In genomic region chr5:112206543-112207255, GRCm38 (mm10) we compare ENCODE assay signal across 12 mouse cellular contexts. TPM values are rescaled to one million over a fixed set of nuclear protein-coding genes. Genes with fewer than 3 reads are reported as not detected.
DNase-seq lines count a peak whose midpoint lies in the region; ATAC-seq and TF ChIP-seq lines count a peak whose summit lies in the region.
"Had no signal": no experiment of that assay in that cellular context is flagged by ENCODE, and none has a peak within 500 bp of the region (broad histone marks: within the 10 kb centered on the region; RNA-seq: fewer than 3 reads in every experiment).

No protein-coding gene starts in this region.

- H3K27ac ChIP-seq in lung, embryonic 14.5 days (ENCODE audit: low read depth): no peak overlapping the region
- H3K27ac ChIP-seq in intestine, embryonic 14.5 days (ENCODE audit: low read depth): no peak overlapping the region

- DNase-seq in lung, embryonic 14.5 days: peak; percentile 9
- DNase-seq in lung, postnatal 10 days: no peak
- peak; percentile 62 for DNase-seq in ES-CJ7 (ENCODE audit: low read depth, low spot score)
- DNase-seq in ZHBTc4 (ENCODE audit: low read depth, low spot score): peak; percentile 53
- DNase-seq in intestine, embryonic 14.5 days (ENCODE audit: low spot score): no peak
- no peak for DNase-seq in embryo, embryonic 10.5 days (ENCODE audit: low spot score)
- DNase-seq in B cell, adult 2 months: no peak
- DNase-seq: cerebellum, postnatal 36 days; left cerebral cortex, postnatal 4 days; lung, adult 2 months; right cerebral cortex, adult 18-20 months had no signal

- peak; percentile 28; the same call in 1 of the 2 replicates for ATAC-seq in lung, embryonic 14.5 days (ENCODE audit: insufficient read depth)
- ATAC-seq in intestine, embryonic 14.5 days (replicated peaks; ENCODE audit: low FRiP score, low TSS enrichment, low read depth): no peak

- no peaks in the 10 kb centered on the region for H3K27me3 ChIP-seq in lung, embryonic 14.5 days (ENCODE audit: insufficient read depth, low read length)
- no peaks in the 10 kb centered on the region for H3K27me3 ChIP-seq in intestine, embryonic 14.5 days (replicated peaks; ENCODE audit: control insufficient read depth, insufficient read depth, low read length)

- WGBS in lung, embryonic 14.5 days: 20% methylated on average over 16 of the region's 16 CpGs
- 18% methylated on average over 16 of the region's 16 CpGs for WGBS in intestine, embryonic 14.5 days

- H3K9me3 ChIP-seq in lung, embryonic 14.5 days (ENCODE audit: low read depth, low read length): no peaks in the 10 kb centered on the region
- H3K9me3 ChIP-seq in intestine, embryonic 14.5 days (ENCODE audit: control insufficient read depth, low read length): no peaks in the 10 kb centered on the region

- no peak overlapping the region for H3K4me3 ChIP-seq in lung, embryonic 14.5 days (ENCODE audit: low read depth, low read length)
- H3K4me3 ChIP-seq in intestine, embryonic 14.5 days (ENCODE audit: low read depth, low read length): no peak overlapping the region
- H3K4me3 ChIP-seq: myocyte had no signal

- no peaks in the 10 kb centered on the region for H3K4me1 ChIP-seq in lung, embryonic 14.5 days (ENCODE audit: insufficient read depth)
- peaks cover 6% of the 10 kb centered on the region; the same call in 1 of the 2 replicates for H3K4me1 ChIP-seq in intestine, embryonic 14.5 days (replicated peaks; ENCODE audit: control insufficient read depth, insufficient read depth, low read length)

- H3K36me3 ChIP-seq in lung, embryonic 14.5 days (ENCODE audit: insufficient read depth): no peaks in the 10 kb centered on the region
- no peaks in the 10 kb centered on the region for H3K36me3 ChIP-seq in intestine, embryonic 14.5 days (ENCODE audit: control insufficient read depth, insufficient read depth, low read length)

- peak overlapping the region; percentile 31; the same call in 1 of the 2 replicates for H3K4me2 ChIP-seq in lung, embryonic 14.5 days
- peak overlapping the region; percentile 29; the same call in 1 of the 2 replicates for H3K4me2 ChIP-seq in intestine, embryonic 14.5 days (ENCODE audit: low read length)

- TF ChIP-seq CTCF in lung, embryonic 14.5 days (IDR thresholded peaks at IDR 0.05; ENCODE audit: low read depth): no peak

- H3K9ac ChIP-seq in lung, embryonic 14.5 days: peak overlapping the region; percentile 16; the same call in 1 of the 2 replicates
- no peak overlapping the region for H3K9ac ChIP-seq in intestine, embryonic 14.5 days (ENCODE audit: low read length)

RNA-seq across cellular contexts. Expression of gene Cryba4, which starts 45.6 kb away (rescaled TPM):
- polyA plus RNA-seq in lung, embryonic 14.5 days (2014; fragmentation: Nextera tagmentation; extraction: Ambion mirVana): 2.4 and 2.7 TPM in 2 replicates
- 2.4 and 3.0 TPM in 2 replicates for polyA plus RNA-seq in intestine, embryonic 14.5 days (2014; fragmentation: Nextera tagmentation; extraction: Ambion mirVana)

RNA-seq across cellular contexts. Expression of gene Crybb1, which starts 48.9 kb away (rescaled TPM):
- polyA plus RNA-seq in lung, embryonic 14.5 days (2014; fragmentation: Nextera tagmentation; extraction: Ambion mirVana): 2.0 TPM in 2 replicates
- 1.8 and 3.3 TPM in 2 replicates for polyA plus RNA-seq in intestine, embryonic 14.5 days (2014; fragmentation: Nextera tagmentation; extraction: Ambion mirVana)

Comparison
In these comparisons a context has a peak if more than half of its experiments do, and no peak if none do; other contexts are left out.
1. DNase-seq: peak in lung, embryonic 14.5 days (single experiment), ES-CJ7 (single experiment) and ZHBTc4 (single experiment); none in lung, postnatal 10 days (single experiment), intestine, embryonic 14.5 days (single experiment), embryo, embryonic 10.5 days (single experiment) and B cell, adult 2 months (0 of 2).